Mouse (Mus musculus): Measurements from ENCODE around the gene Tspan18. TPM values are rescaled to one million over a fixed set of nuclear protein-coding genes. Genes with fewer than 3 reads are reported as not detected.

Tspan18 gene
- polyA plus RNA-seq, 1 experiment from 2014 or later = 16.4 TPM

- Histone ChIP-seq H3K27ac (peak overlapping the region; percentile 90), H3K4me3 (replicated peaks) (no peak overlapping the region), H3K9ac (replicated peaks) (no peak overlapping the region; the same call in 1 of the 2 replicates), H3K36me3 (no peaks in the 10 kb centered on the region), H3K9me3 (no peaks in the 10 kb centered on the region), H3K4me2 (peak overlapping the region; percentile 42), H3K27me3 (no peaks in the 10 kb centered on the region), H3K4me1 (replicated peaks) (peaks cover 68% of the 10 kb centered on the region)
- WGBS = 8% methylated on average over 11 of the region's 11 CpGs
- peak; percentile 83 for ATAC-seq (ENCODE audit: insufficient number of reproducible peaks, insufficient read depth, low FRiP score, low TSS enrichment, low read depth)
These were observed 55.9 kb downstream of the Tspan18 start for GRCm38 (mm10) chr2:93278181-93278975.

GRCm38 (mm10) chr2:93277486-93277885 lies 56.8 kb downstream of the Tspan18 start:
- Histone ChIP-seq H3K36me3 (no peaks in the 10 kb centered on the region), H3K27me3 (no peaks in the 10 kb centered on the region), H3K4me3 (replicated peaks) (no peak overlapping the region), H3K9ac (replicated peaks) (no peak overlapping the region; the same call in 1 of the 2 replicates), H3K4me1 (replicated peaks) (peaks cover 68% of the 10 kb centered on the region), H3K4me2 (peak overlapping the region; percentile 42), H3K27ac (peak overlapping the region; percentile 90), H3K9me3 (no peaks in the 10 kb centered on the region)
- no peak for ATAC-seq (ENCODE audit: insufficient number of reproducible peaks, insufficient read depth, low FRiP score, low TSS enrichment, low read depth)
- WGBS = 13% methylated on average over 4 of the region's 4 CpGs

GRCm38 (mm10) chr2:93276026-93276425 lies 58.3 kb downstream of the Tspan18 start:
- Histone ChIP-seq H3K9me3 (no peaks in the 10 kb centered on the region), H3K9ac (replicated peaks) (no peak overlapping the region), H3K4me1 (replicated peaks) (peaks cover 62% of the 10 kb centered on the region), H3K27me3 (no peaks in the 10 kb centered on the region), H3K36me3 (no peaks in the 10 kb centered on the region), H3K4me3 (replicated peaks) (no peak overlapping the region), H3K27ac (no peak overlapping the region), H3K4me2 (no peak overlapping the region)
- 91% methylated on average over 7 of the region's 7 CpGs for WGBS
- ATAC-seq (ENCODE audit: insufficient number of reproducible peaks, insufficient read depth, low FRiP score, low TSS enrichment, low read depth) = no peak

GRCm38 (mm10) chr2:93273916-93274315 lies 60.4 kb downstream of the Tspan18 start:
- no peaks in the 10 kb centered on the region for H3K36me3 ChIP-seq
- H3K4me1 ChIP-seq (replicated peaks) = peaks cover 52% of the 10 kb centered on the region
- H3K27me3 ChIP-seq = no peaks in the 10 kb centered on the region
- no peaks in the 10 kb centered on the region for H3K9me3 ChIP-seq
- no peak overlapping the region for H3K27ac ChIP-seq
- H3K4me2 ChIP-seq = no peak overlapping the region
- no peak overlapping the region for H3K4me3 ChIP-seq (replicated peaks)
- no peak overlapping the region for H3K9ac ChIP-seq (replicated peaks)
- no peak for ATAC-seq (ENCODE audit: insufficient number of reproducible peaks, insufficient read depth, low FRiP score, low TSS enrichment, low read depth)
- WGBS = 35% methylated on average over 1 of the region's 1 CpGs

GRCm38 (mm10) chr2:93270083-93270482 lies 64.2 kb downstream of the Tspan18 start:
- Histone ChIP-seq H3K9ac (replicated peaks) (no peak overlapping the region), H3K27ac (no peak overlapping the region), H3K4me1 (replicated peaks) (peaks cover 54% of the 10 kb centered on the region), H3K27me3 (no peaks in the 10 kb centered on the region), H3K4me3 (replicated peaks) (no peak overlapping the region), H3K9me3 (no peaks in the 10 kb centered on the region), H3K36me3 (no peaks in the 10 kb centered on the region), H3K4me2 (no peak overlapping the region)
- 76% methylated on average over 5 of the region's 5 CpGs for WGBS
- ATAC-seq (ENCODE audit: insufficient number of reproducible peaks, insufficient read depth, low FRiP score, low TSS enrichment, low read depth) = no peak

GRCm38 (mm10) chr2:93269611-93270010 lies 64.7 kb downstream of the Tspan18 start:
- H3K27ac ChIP-seq = no peak overlapping the region
- no peaks in the 10 kb centered on the region for H3K27me3 ChIP-seq
- H3K9me3 ChIP-seq = no peaks in the 10 kb centered on the region
- no peak overlapping the region for H3K4me2 ChIP-seq
- H3K36me3 ChIP-seq = no peaks in the 10 kb centered on the region
- H3K4me1 ChIP-seq (replicated peaks) = peaks cover 54% of the 10 kb centered on the region
- no peak overlapping the region for H3K4me3 ChIP-seq (replicated peaks)
- ATAC-seq (ENCODE audit: insufficient number of reproducible peaks, insufficient read depth, low FRiP score, low TSS enrichment, low read depth) = no peak
- WGBS = 88% methylated on average over 10 of the region's 10 CpGs
- 0 out of 2 replicates have a peak overlapping the region, but pooled peaks have one; percentile 5 for H3K9ac ChIP-seq (replicated peaks)

GRCm38 (mm10) chr2:93268711-93269270 lies 65.5 kb downstream of the Tspan18 start:
- WGBS = 86% methylated on average over 3 of the region's 3 CpGs
- Histone ChIP-seq H3K27me3 (no peaks in the 10 kb centered on the region), H3K4me2 (no peak overlapping the region), H3K36me3 (no peaks in the 10 kb centered on the region), H3K9ac (replicated peaks) (no peak overlapping the region), H3K4me1 (replicated peaks) (peaks cover 47% of the 10 kb centered on the region), H3K27ac (no peak overlapping the region), H3K4me3 (replicated peaks) (no peak overlapping the region), H3K9me3 (no peaks in the 10 kb centered on the region)
- no peak for ATAC-seq (ENCODE audit: insufficient number of reproducible peaks, insufficient read depth, low FRiP score, low TSS enrichment, low read depth)

- Histone ChIP-seq H3K4me1 (replicated peaks) (peaks cover 44% of the 10 kb centered on the region), H3K9ac (replicated peaks) (no peak overlapping the region)
These were observed 66.5 kb downstream of the Tspan18 start for GRCm38 (mm10) chr2:93267791-93268190.

GRCm38 (mm10) chr2:93266565-93267169 lies 67.6 kb downstream of the Tspan18 start:
- 34% methylated on average over 7 of the region's 7 CpGs for WGBS
- Histone ChIP-seq H3K36me3 (no peaks in the 10 kb centered on the region), H3K27ac (no peak overlapping the region), H3K9ac (replicated peaks) (no peak overlapping the region), H3K9me3 (no peaks in the 10 kb centered on the region), H3K4me3 (replicated peaks) (no peak overlapping the region), H3K4me2 (no peak overlapping the region), H3K4me1 (replicated peaks) (peaks cover 50% of the 10 kb centered on the region), H3K27me3 (no peaks in the 10 kb centered on the region)
- no peak for ATAC-seq (ENCODE audit: insufficient number of reproducible peaks, insufficient read depth, low FRiP score, low TSS enrichment, low read depth)

More at GRCm38 (mm10) chr2:93267791-93268190, 66.5 kb downstream of the Tspan18 start:
- WGBS = 64% methylated on average over 4 of the region's 4 CpGs
- Histone ChIP-seq H3K9me3 (no peaks in the 10 kb centered on the region), H3K27me3 (no peaks in the 10 kb centered on the region), H3K4me2 (no peak overlapping the region), H3K27ac (no peak overlapping the region), H3K36me3 (no peaks in the 10 kb centered on the region), H3K4me3 (replicated peaks) (no peak overlapping the region)
- ATAC-seq (ENCODE audit: insufficient number of reproducible peaks, insufficient read depth, low FRiP score, low TSS enrichment, low read depth) = no peak

GRCm38 (mm10) chr2:93262291-93263285 lies 71.7 kb downstream of the Tspan18 start:
- H3K4me3 ChIP-seq (replicated peaks) = no peak overlapping the region
- no peaks in the 10 kb centered on the region for H3K27me3 ChIP-seq
- H3K9me3 ChIP-seq = no peaks in the 10 kb centered on the region
- H3K27ac ChIP-seq = peak overlapping the region; percentile 29; the same call in 1 of the 2 replicates
- 65% methylated on average over 5 of the region's 5 CpGs for WGBS
- no peaks in the 10 kb centered on the region for H3K36me3 ChIP-seq
- no peak overlapping the region for H3K9ac ChIP-seq (replicated peaks)
- H3K4me1 ChIP-seq (replicated peaks) = peaks cover 64% of the 10 kb centered on the region
- no peak for ATAC-seq (ENCODE audit: insufficient number of reproducible peaks, insufficient read depth, low FRiP score, low TSS enrichment, low read depth)
- H3K4me2 ChIP-seq = no peak overlapping the region

Data from limb, embryonic 12.5 days (tissue).